Mouse (Mus musculus): ENCODE data around the gene Ttyh1. TPM values are rescaled to one million over a fixed set of nuclear protein-coding genes. Genes with fewer than 3 reads are reported as not detected.

Gene Ttyh1
- 97.4 and 115 TPM in 2 replicates for polyA plus RNA-seq (2015; fragmentation: Nextera tagmentation; extraction: Ambion mirVana)

- Histone ChIP-seq H3K27me3 (replicated peaks; ENCODE audit: control insufficient read depth, insufficient read depth, low read length) (no peaks in the 10 kb centered on the region), H3K9ac (replicated peaks; ENCODE audit: low read depth, low read length) (peak within 1 kb of the TSS; percentile 97), H3K36me3 (ENCODE audit: control insufficient read depth, insufficient read depth) (no peaks in the 10 kb centered on the region), H3K4me2 (ENCODE audit: low read length) (peak within 1 kb of the TSS; percentile 75), H3K4me1 (replicated peaks; ENCODE audit: control insufficient read depth, insufficient read depth, low read length) (peaks cover 50% of the 10 kb centered on the region), H3K4me3 (replicated peaks; ENCODE audit: low read length) (peak within 1 kb of the TSS; percentile 84), H3K27ac (ENCODE audit: low read length) (peak within 1 kb of the TSS; percentile 80), H3K9me3 (ENCODE audit: control insufficient read depth, low read length) (no peaks in the 10 kb centered on the region)
- 0 out of 2 replicates have a peak, but pooled peaks have one; percentile 1 for ATAC-seq
- under 1% methylated on average over 37 of the region's 37 CpGs for WGBS
These were observed at the start of gene Ttyh1 for GRCm38 (mm10) chr7:4119344-4119902. TSS of gene Ttyh1 (plus strand) at chr7:4119408.

- H3K36me3 ChIP-seq (ENCODE audit: control insufficient read depth, insufficient read depth), result no peaks in the 10 kb centered on the region
- WGBS, result 93% methylated on average over 6 of the region's 6 CpGs
- H3K4me1 ChIP-seq (replicated peaks; ENCODE audit: control insufficient read depth, insufficient read depth, low read length), result no peaks in the 10 kb centered on the region
- no peaks in the 10 kb centered on the region for H3K9me3 ChIP-seq (ENCODE audit: control insufficient read depth, low read length)
- H3K27ac ChIP-seq (ENCODE audit: low read length), result no peak overlapping the region
- ATAC-seq, result no peak
- H3K27me3 ChIP-seq (replicated peaks; ENCODE audit: control insufficient read depth, insufficient read depth, low read length), result no peaks in the 10 kb centered on the region
- H3K9ac ChIP-seq (replicated peaks; ENCODE audit: low read depth, low read length), result no peak overlapping the region
- no peak overlapping the region for H3K4me2 ChIP-seq (ENCODE audit: low read length)
- H3K4me3 ChIP-seq (replicated peaks; ENCODE audit: low read length), result no peak overlapping the region
These were observed 48.1 kb upstream of the Ttyh1 start for GRCm38 (mm10) chr7:4071066-4071465.

GRCm38 (mm10) chr7:4073144-4073543 lies 46.1 kb upstream of the Ttyh1 start:
- H3K9me3 ChIP-seq (ENCODE audit: control insufficient read depth, low read length), result no peaks in the 10 kb centered on the region
- H3K27ac ChIP-seq (ENCODE audit: low read length), result no peak overlapping the region
- H3K4me1 ChIP-seq (replicated peaks; ENCODE audit: control insufficient read depth, insufficient read depth, low read length), result no peaks in the 10 kb centered on the region
- ATAC-seq, result no peak
- H3K4me2 ChIP-seq (ENCODE audit: low read length), result no peak overlapping the region
- H3K9ac ChIP-seq (replicated peaks; ENCODE audit: low read depth, low read length), result no peak overlapping the region
- 80% methylated on average over 3 of the region's 3 CpGs for WGBS
- no peaks in the 10 kb centered on the region for H3K36me3 ChIP-seq (ENCODE audit: control insufficient read depth, insufficient read depth)
- no peaks in the 10 kb centered on the region for H3K27me3 ChIP-seq (replicated peaks; ENCODE audit: control insufficient read depth, insufficient read depth, low read length)
- no peak overlapping the region for H3K4me3 ChIP-seq (replicated peaks; ENCODE audit: low read length)

- Histone ChIP-seq H3K4me3 (replicated peaks; ENCODE audit: low read length) (no peak overlapping the region), H3K4me2 (ENCODE audit: low read length) (no peak overlapping the region), H3K27ac (ENCODE audit: low read length) (no peak overlapping the region), H3K4me1 (replicated peaks; ENCODE audit: control insufficient read depth, insufficient read depth, low read length) (no peaks in the 10 kb centered on the region), H3K27me3 (replicated peaks; ENCODE audit: control insufficient read depth, insufficient read depth, low read length) (no peaks in the 10 kb centered on the region), H3K9ac (replicated peaks; ENCODE audit: low read depth, low read length) (no peak overlapping the region), H3K9me3 (ENCODE audit: control insufficient read depth, low read length) (no peaks in the 10 kb centered on the region), H3K36me3 (ENCODE audit: control insufficient read depth, insufficient read depth) (no peaks in the 10 kb centered on the region)
- ATAC-seq, result no peak
- 85% methylated on average over 7 of the region's 7 CpGs for WGBS
These were observed 39.7 kb upstream of the Ttyh1 start for GRCm38 (mm10) chr7:4079511-4079910.

- H3K27me3 ChIP-seq (replicated peaks; ENCODE audit: control insufficient read depth, insufficient read depth, low read length), result no peaks in the 10 kb centered on the region
- no peak overlapping the region for H3K4me2 ChIP-seq (ENCODE audit: low read length)
- no peaks in the 10 kb centered on the region for H3K36me3 ChIP-seq (ENCODE audit: control insufficient read depth, insufficient read depth)
- H3K4me1 ChIP-seq (replicated peaks; ENCODE audit: control insufficient read depth, insufficient read depth, low read length), result no peaks in the 10 kb centered on the region
- H3K9ac ChIP-seq (replicated peaks; ENCODE audit: low read depth, low read length), result no peak overlapping the region
- WGBS, result 93% methylated on average over 4 of the region's 4 CpGs
- no peak overlapping the region for H3K4me3 ChIP-seq (replicated peaks; ENCODE audit: low read length)
- no peaks in the 10 kb centered on the region for H3K9me3 ChIP-seq (ENCODE audit: control insufficient read depth, low read length)
- H3K27ac ChIP-seq (ENCODE audit: low read length), result no peak overlapping the region
- no peak for ATAC-seq
These were observed 38.7 kb upstream of the Ttyh1 start for GRCm38 (mm10) chr7:4080552-4080951.

- no peaks in the 10 kb centered on the region for H3K27me3 ChIP-seq (replicated peaks; ENCODE audit: control insufficient read depth, insufficient read depth, low read length)
- H3K4me2 ChIP-seq (ENCODE audit: low read length), result no peak overlapping the region
- no peak overlapping the region for H3K27ac ChIP-seq (ENCODE audit: low read length)
- no peaks in the 10 kb centered on the region for H3K36me3 ChIP-seq (ENCODE audit: control insufficient read depth, insufficient read depth)
- H3K4me1 ChIP-seq (replicated peaks; ENCODE audit: control insufficient read depth, insufficient read depth, low read length), result no peaks in the 10 kb centered on the region
- H3K9ac ChIP-seq (replicated peaks; ENCODE audit: low read depth, low read length), result no peak overlapping the region
- no peaks in the 10 kb centered on the region for H3K9me3 ChIP-seq (ENCODE audit: control insufficient read depth, low read length)
- no peak for ATAC-seq
- no peak overlapping the region for H3K4me3 ChIP-seq (replicated peaks; ENCODE audit: low read length)
These were observed 37.5 kb upstream of the Ttyh1 start for GRCm38 (mm10) chr7:4081706-4082105.

- no peaks in the 10 kb centered on the region for H3K27me3 ChIP-seq (replicated peaks; ENCODE audit: control insufficient read depth, insufficient read depth, low read length)
- H3K9ac ChIP-seq (replicated peaks; ENCODE audit: low read depth, low read length), result no peak overlapping the region
- ATAC-seq, result no peak
- H3K4me2 ChIP-seq (ENCODE audit: low read length), result no peak overlapping the region
- no peaks in the 10 kb centered on the region for H3K4me1 ChIP-seq (replicated peaks; ENCODE audit: control insufficient read depth, insufficient read depth, low read length)
- WGBS, result 47% methylated on average over 2 of the region's 2 CpGs
- no peaks in the 10 kb centered on the region for H3K36me3 ChIP-seq (ENCODE audit: control insufficient read depth, insufficient read depth)
- no peak overlapping the region for H3K4me3 ChIP-seq (replicated peaks; ENCODE audit: low read length)
- no peaks in the 10 kb centered on the region for H3K9me3 ChIP-seq (ENCODE audit: control insufficient read depth, low read length)
- no peak overlapping the region for H3K27ac ChIP-seq (ENCODE audit: low read length)
These were observed 36.4 kb upstream of the Ttyh1 start for GRCm38 (mm10) chr7:4082804-4083203.

- Histone ChIP-seq H3K36me3 (ENCODE audit: control insufficient read depth, insufficient read depth) (no peaks in the 10 kb centered on the region), H3K4me3 (replicated peaks; ENCODE audit: low read length) (no peak overlapping the region), H3K4me2 (ENCODE audit: low read length) (no peak overlapping the region), H3K27me3 (replicated peaks; ENCODE audit: control insufficient read depth, insufficient read depth, low read length) (no peaks in the 10 kb centered on the region), H3K4me1 (replicated peaks; ENCODE audit: control insufficient read depth, insufficient read depth, low read length) (no peaks in the 10 kb centered on the region), H3K9ac (replicated peaks; ENCODE audit: low read depth, low read length) (no peak overlapping the region), H3K9me3 (ENCODE audit: control insufficient read depth, low read length) (no peaks in the 10 kb centered on the region), H3K27ac (ENCODE audit: low read length) (no peak overlapping the region)
- WGBS, result 65% methylated on average over 6 of the region's 6 CpGs
- no peak for ATAC-seq
These were observed 35.0 kb upstream of the Ttyh1 start for GRCm38 (mm10) chr7:4084161-4084560.

GRCm38 (mm10) chr7:4085562-4085961 lies 33.6 kb upstream of the Ttyh1 start:
- Histone ChIP-seq H3K4me1 (replicated peaks; ENCODE audit: control insufficient read depth, insufficient read depth, low read length) (no peaks in the 10 kb centered on the region), H3K36me3 (ENCODE audit: control insufficient read depth, insufficient read depth) (no peaks in the 10 kb centered on the region), H3K27ac (ENCODE audit: low read length) (no peak overlapping the region), H3K4me3 (replicated peaks; ENCODE audit: low read length) (no peak overlapping the region), H3K27me3 (replicated peaks; ENCODE audit: control insufficient read depth, insufficient read depth, low read length) (no peaks in the 10 kb centered on the region), H3K4me2 (ENCODE audit: low read length) (no peak overlapping the region), H3K9me3 (ENCODE audit: control insufficient read depth, low read length) (no peaks in the 10 kb centered on the region), H3K9ac (replicated peaks; ENCODE audit: low read depth, low read length) (no peak overlapping the region)
- no peak for ATAC-seq

All from forebrain, embryonic 16.5 days (tissue).